Mouse (Mus musculus) midbrain, embryonic 11.5 days (tissue): ENCODE measurements around the gene Eci1. TPM values are rescaled to one million over a fixed set of nuclear protein-coding genes. Genes with fewer than 3 reads are reported as not detected.
"Not testable (repeated sequence)": the region's sequence is repeated elsewhere in the genome, so short reads cannot be mapped to it uniquely, and the experiment has no call there.

Experiments
- ATAC-seq: fragments of 200-750 bp; cut with Nextera tagmentation; 2 replicates; pipeline ENCODE4 v1.8.0; 2017; ENCODE audit warnings: moderate TSS enrichment, moderate library complexity; ENCODE audit not compliant: low FRiP score
- DNase-seq: peaks from one replicate; pipeline ENCODE4 v3.0.0; 2015; ENCODE audit warnings: low spot score; ENCODE audit errors: missing footprints
- H3K27ac ChIP-seq: fragments of 300-500 bp; sonication (generic); 2 replicates; pipeline ENCODE4 v1.5.1; 2014; ENCODE audit warnings: low read depth, low read length
- H3K27me3 ChIP-seq: fragments of 300-500 bp; sonication (generic); 2 replicates; pipeline ENCODE4 v1.6.1; 2014; ENCODE audit warnings: mild to moderate bottlenecking, low read length, moderate library complexity, mixed read lengths; ENCODE audit not compliant: control insufficient read depth, insufficient read depth
- H3K36me3 ChIP-seq: fragments of 300-500 bp; sonication (generic); 2 replicates; pipeline ENCODE4 v1.6.1; 2014; ENCODE audit warnings: mild to moderate bottlenecking, low read length, moderate library complexity, mixed read lengths; ENCODE audit not compliant: control insufficient read depth, insufficient read depth
- H3K4me1 ChIP-seq: fragments of 300-500 bp; sonication (generic); 2 replicates; pipeline ENCODE4 v1.6.1; 2014; ENCODE audit warnings: low read length; ENCODE audit not compliant: control insufficient read depth, insufficient read depth
- H3K4me2 ChIP-seq: fragments of 300-500 bp; sonication (generic); 2 replicates; pipeline ENCODE4 v1.6.1; 2014; ENCODE audit warnings: mild to moderate bottlenecking, moderate library complexity
- H3K4me3 ChIP-seq: fragments of 300-500 bp; sonication (generic); 2 replicates; pipeline ENCODE4 v1.5.1; 2014; ENCODE audit warnings: low read depth, low read length
- H3K9ac ChIP-seq: fragments of 300-500 bp; sonication (generic); 2 replicates; pipeline ENCODE4 v1.6.1; 2014; ENCODE audit warnings: low read length
- H3K9me3 ChIP-seq: fragments of 300-500 bp; sonication (generic); 2 replicates; pipeline ENCODE4 v1.6.1; 2016; ENCODE audit warnings: low read length; ENCODE audit not compliant: control insufficient read depth
- WGBS: fragments of 180-500 bp; shearing (Covaris S2); extraction: QIAGEN DNeasy Blood & Tissue Kit; methylation state at CpG from one replicate; pipeline ENCODE4 v1.1.7; 2014; 5-methylcytosine and 5-hydroxymethylcytosine counted together
- polyA plus RNA-seq: library from polyadenylated mRNA; unstranded; fragments of >200 nt; fragmentation: Nextera tagmentation; extraction: Ambion mirVana; gene quantifications from 2 replicates; pipeline ENCODE4 v1.2.1, GENCODE M21; 2014

Eci1 gene
- polyA plus RNA-seq, 1 experiment from 2014 or later, result 59.5 TPM

GRCm38 (mm10) chr17:24407116-24407803 is 19.2 kb upstream of the Eci1 start:
- WGBS, result 91% methylated on average over 12 of the region's 12 CpGs
- H3K9ac ChIP-seq, result no peak overlapping the region
- H3K4me1 ChIP-seq, result no peaks in the 10 kb centered on the region
- H3K4me2 ChIP-seq, result no peak overlapping the region
- DNase-seq (no peak), ATAC-seq (no peak)
- no peaks in the 10 kb centered on the region for H3K36me3 ChIP-seq
- H3K9me3 ChIP-seq, result no peaks in the 10 kb centered on the region
- H3K4me3 ChIP-seq, result no peak overlapping the region
- no peak overlapping the region for H3K27ac ChIP-seq
- H3K27me3 ChIP-seq, result no peaks in the 10 kb centered on the region

GRCm38 (mm10) chr17:24413557-24414211 is 12.8 kb upstream of the Eci1 start:
- H3K4me1 ChIP-seq, result peaks cover 17% of the 10 kb centered on the region
- H3K4me3 ChIP-seq, result peak overlapping the region; percentile 82
- H3K9me3 ChIP-seq, result no peaks in the 10 kb centered on the region
- 39% methylated on average over 22 of the region's 22 CpGs for WGBS
- peak overlapping the region; percentile 64 for H3K9ac ChIP-seq
- peaks cover 10% of the 10 kb centered on the region for H3K36me3 ChIP-seq
- peak overlapping the region; percentile 68 for H3K27ac ChIP-seq
- DNase-seq (peak; percentile 88), ATAC-seq (peak; percentile 52)
- no peaks in the 10 kb centered on the region for H3K27me3 ChIP-seq
- H3K4me2 ChIP-seq, result peak overlapping the region; percentile 97

GRCm38 (mm10) chr17:24414230-24414976 is 12.0 kb upstream of the Eci1 start, which contains the start of gene Rnps1:
Gene Rnps1 (plus strand): TSS chr17:24414565.
- WGBS, result 1% methylated on average over 64 of the region's 64 CpGs

GRCm38 (mm10) chr17:24415011-24415410 is 11.4 kb upstream of the Eci1 start:
- H3K9me3 ChIP-seq, result no peaks in the 10 kb centered on the region
- H3K27me3 ChIP-seq, result no peaks in the 10 kb centered on the region
- DNase-seq (peak; percentile 93), ATAC-seq (no peak)
- peak overlapping the region; percentile 82 for H3K4me3 ChIP-seq
- WGBS, result 1% methylated on average over 21 of the region's 21 CpGs
- peak overlapping the region; percentile 87; the same call in 1 of the 2 replicates for H3K27ac ChIP-seq
- peak overlapping the region; percentile 94 for H3K9ac ChIP-seq
- peak overlapping the region; percentile 97 for H3K4me2 ChIP-seq
- H3K4me1 ChIP-seq, result peaks cover 17% of the 10 kb centered on the region
- H3K36me3 ChIP-seq, result peaks cover 19% of the 10 kb centered on the region

More at GRCm38 (mm10) chr17:24414230-24414976, 12.0 kb upstream of the Eci1 start, which contains the start of gene Rnps1:
- Histone ChIP-seq H3K9me3 (no peaks in the 10 kb centered on the region), H3K27me3 (no peaks in the 10 kb centered on the region), H3K4me1 (peaks cover 17% of the 10 kb centered on the region), H3K9ac (peak within 1 kb of the TSS; percentile 94), H3K27ac (peak within 1 kb of the TSS; percentile 87), H3K4me3 (peak within 1 kb of the TSS; percentile 82), H3K4me2 (peak within 1 kb of the TSS; percentile 97), H3K36me3 (peaks cover 13% of the 10 kb centered on the region)
- peak; percentile 95 for ATAC-seq
- peak; percentile 100 for DNase-seq

- Histone ChIP-seq H3K27ac (no peak overlapping the region), H3K36me3 (peaks cover 25% of the 10 kb centered on the region), H3K27me3 (no peaks in the 10 kb centered on the region), H3K9me3 (no peaks in the 10 kb centered on the region), H3K9ac (peak overlapping the region; percentile 94), H3K4me1 (peaks cover 17% of the 10 kb centered on the region), H3K4me3 (peak overlapping the region; percentile 82), H3K4me2 (peak overlapping the region; percentile 97)
- ATAC-seq, result no peak
- 94% methylated on average over 3 of the region's 3 CpGs for WGBS
- DNase-seq, result no peak
Measured at GRCm38 (mm10) chr17:24416051-24416652, 10.3 kb upstream of the Eci1 start.

GRCm38 (mm10) chr17:24423114-24423513 is 3.3 kb upstream of the Eci1 start:
- Histone ChIP-seq H3K36me3 (peaks cover 45% of the 10 kb centered on the region), H3K27ac (no peak overlapping the region), H3K9me3 (no peaks in the 10 kb centered on the region), H3K4me2 (no peak overlapping the region), H3K4me3 (no peak overlapping the region), H3K27me3 (no peaks in the 10 kb centered on the region), H3K9ac (no peak overlapping the region), H3K4me1 (peaks cover 5% of the 10 kb centered on the region; the same call in 1 of the 2 replicates)
- DNase-seq (peak; percentile 54), ATAC-seq (no peak)
- 95% methylated on average over 4 of the region's 4 CpGs for WGBS

GRCm38 (mm10) chr17:24424489-24424888 is 2.0 kb upstream of the Eci1 start:
- Histone ChIP-seq H3K9me3 (no peaks in the 10 kb centered on the region), H3K4me2 (no peak overlapping the region), H3K4me1 (peaks cover 5% of the 10 kb centered on the region; the same call in 1 of the 2 replicates), H3K27me3 (no peaks in the 10 kb centered on the region), H3K4me3 (no peak overlapping the region), H3K36me3 (peaks cover 40% of the 10 kb centered on the region), H3K27ac (no peak overlapping the region), H3K9ac (no peak overlapping the region)
- ATAC-seq, result no peak
- DNase-seq, result peak; percentile 62
- 92% methylated on average over 5 of the region's 5 CpGs for WGBS

- H3K9me3 ChIP-seq, H3K4me3 ChIP-seq, DNase-seq, H3K27ac ChIP-seq, H3K4me2 ChIP-seq, H3K9ac ChIP-seq, H3K27me3 ChIP-seq, ATAC-seq, H3K4me1 ChIP-seq: not testable (repeated sequence)
- 92% methylated on average over 5 of the region's 8 CpGs for WGBS
- H3K36me3 ChIP-seq, result peaks cover 34% of the 10 kb centered on the region
Measured at GRCm38 (mm10) chr17:24425326-24425725, 1.1 kb upstream of the Eci1 start.
